In the genomic region with DNA sequence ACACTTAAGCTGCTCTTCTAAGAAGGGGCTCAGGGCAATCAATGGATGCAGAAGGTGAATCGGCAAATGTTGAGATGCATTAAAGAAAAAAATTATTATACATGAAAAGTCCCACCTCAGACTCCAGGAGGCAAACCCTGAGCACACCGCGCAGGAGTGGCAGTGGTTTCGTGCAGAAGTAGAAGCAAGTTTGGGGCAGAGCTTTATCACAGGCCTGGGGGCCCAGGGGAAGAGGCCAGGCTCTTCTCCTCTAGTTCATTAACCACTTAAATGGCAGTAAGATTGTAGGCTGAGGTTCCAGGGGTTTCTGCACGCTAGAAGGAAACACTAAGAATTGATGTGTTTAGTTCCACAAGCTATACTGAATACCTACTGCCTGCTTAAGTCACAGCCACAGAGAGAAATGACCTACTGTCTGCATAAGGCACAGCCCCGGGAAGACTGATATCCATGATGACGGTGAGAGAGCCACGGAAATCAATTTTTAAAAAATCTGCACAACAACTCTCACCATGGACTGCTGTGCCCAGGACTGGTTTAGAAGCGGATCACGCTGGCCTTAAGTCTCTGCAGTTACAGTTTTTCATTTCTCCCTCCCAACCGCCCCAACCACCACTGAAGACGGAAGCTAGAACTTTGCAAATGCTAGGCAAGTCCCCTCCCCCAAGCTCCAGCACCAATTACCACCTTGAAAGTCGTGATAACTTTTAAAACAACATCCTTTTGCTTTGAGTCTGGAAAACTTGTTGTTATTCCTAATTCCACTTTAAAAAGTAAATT, we compare ENCODE assay signal across 19 mouse cellular contexts.
DNase-seq lines count a peak whose midpoint lies in the region; ATAC-seq and TF ChIP-seq lines count a peak whose summit lies in the region.
"Had no signal": no experiment of that assay in that cellular context is flagged by ENCODE, and none has a peak within 500 bp of the region (broad histone marks: within the 10 kb centered on the region; RNA-seq: fewer than 3 reads in every experiment).

No protein-coding gene starts in this region.

- peak overlapping the region; percentile 41 for H3K4me2 ChIP-seq in heart, embryonic 12.5 days
- H3K4me2 ChIP-seq in intestine, postnatal 0 days (replicated peaks; ENCODE audit: low read depth), result no peak overlapping the region
- H3K4me2 ChIP-seq: embryonic facial prominence, embryonic 15.5 days; hindbrain, embryonic 13.5 days; liver, embryonic 12.5 days; lung, embryonic 14.5 days; midbrain, embryonic 13.5 days had no signal

- no peak for DNase-seq in heart, postnatal 25 days (ENCODE audit: low spot score)
- peak; percentile 55 for DNase-seq in CD4-positive helper T cell, adult 2 months (ENCODE audit: low read depth, low spot score)
- DNase-seq in induced T-regulatory cell, adult 2 months (ENCODE audit: low read depth), result peak; percentile 76
- peak; percentile 55 to 57 for DNase-seq in thymus, postnatal 10 days (ENCODE audit: low spot score in 2 of 2)
- DNase-seq in embryonic facial prominence, embryonic 10.5 days (ENCODE audit: low spot score), result no peak
- DNase-seq: cerebellum, adult 9-11 months; gastrocnemius, postnatal 14 days; layer of hippocampus, postnatal 36 days; lung, embryonic 14.5 days; right cerebral cortex, postnatal 4 days had no signal

- no peak for TF ChIP-seq CTCF in intestine, postnatal 0 days (IDR thresholded peaks at IDR 0.05; ENCODE audit: low read depth)

- peaks cover 27% of the 10 kb centered on the region for H3K4me1 ChIP-seq in heart, embryonic 12.5 days (replicated peaks)
- no peaks in the 10 kb centered on the region for H3K4me1 ChIP-seq in intestine, postnatal 0 days (replicated peaks; ENCODE audit: control insufficient read depth, insufficient read depth, low read length)
- H3K4me1 ChIP-seq in embryonic facial prominence, embryonic 10.5 days, result 0 out of 2 replicates have a peak, but pooled peaks cover 16% of the 10 kb centered on the region
- H3K4me1 ChIP-seq: embryonic facial prominence, embryonic 15.5 days; hindbrain, embryonic 13.5 days; liver, embryonic 12.5 days; midbrain, embryonic 13.5 days had no signal

- WGBS in heart, embryonic 12.5 days, result 40% methylated on average over 13 of the region's 13 CpGs
- 58% methylated on average over 13 of the region's 13 CpGs for WGBS in intestine, postnatal 0 days
- WGBS in embryonic facial prominence, embryonic 10.5 days, result 56% methylated on average over 13 of the region's 13 CpGs

- no peaks in the 10 kb centered on the region for H3K27me3 ChIP-seq in heart, embryonic 12.5 days (replicated peaks)
- no peaks in the 10 kb centered on the region for H3K27me3 ChIP-seq in intestine, postnatal 0 days (replicated peaks; ENCODE audit: control insufficient read depth, insufficient read depth, low read length)
- H3K27me3 ChIP-seq in embryonic facial prominence, embryonic 10.5 days (replicated peaks; ENCODE audit: low read depth, poor library complexity, severe bottlenecking), result peaks cover 6% of the 10 kb centered on the region; the same call in 1 of the 2 replicates
- H3K27me3 ChIP-seq: embryonic facial prominence, embryonic 15.5 days; hindbrain, embryonic 13.5 days; liver, embryonic 12.5 days; midbrain, embryonic 13.5 days; Patski had no signal

- no peak overlapping the region for H3K27ac ChIP-seq in heart, embryonic 12.5 days (ENCODE audit: poor library complexity, severe bottlenecking)
- no peak overlapping the region for H3K27ac ChIP-seq in intestine, postnatal 0 days (ENCODE audit: low read depth, low read length)
- H3K27ac ChIP-seq in embryonic facial prominence, embryonic 10.5 days (replicated peaks), result no peak overlapping the region
- H3K27ac ChIP-seq: embryonic facial prominence, embryonic 15.5 days; forebrain, embryonic 10.5 days; hindbrain, embryonic 13.5 days; liver, embryonic 12.5 days; midbrain, embryonic 13.5 days had no signal

- no peaks in the 10 kb centered on the region for H3K36me3 ChIP-seq in heart, embryonic 12.5 days
- H3K36me3 ChIP-seq in intestine, postnatal 0 days (ENCODE audit: control insufficient read depth, insufficient read depth), result no peaks in the 10 kb centered on the region
- H3K36me3 ChIP-seq in embryonic facial prominence, embryonic 10.5 days (replicated peaks), result no peaks in the 10 kb centered on the region
- H3K36me3 ChIP-seq: embryonic facial prominence, embryonic 15.5 days; forebrain, embryonic 10.5 days; hindbrain, embryonic 13.5 days; liver, embryonic 12.5 days; midbrain, embryonic 13.5 days had no signal

- no peaks in the 10 kb centered on the region for H3K9me3 ChIP-seq in heart, embryonic 12.5 days (replicated peaks)
- no peaks in the 10 kb centered on the region for H3K9me3 ChIP-seq in intestine, postnatal 0 days (ENCODE audit: control insufficient read depth)
- no peaks in the 10 kb centered on the region for H3K9me3 ChIP-seq in embryonic facial prominence, embryonic 10.5 days
- H3K9me3 ChIP-seq: embryonic facial prominence, embryonic 15.5 days; forebrain, embryonic 10.5 days; hindbrain, embryonic 13.5 days; liver, embryonic 12.5 days; midbrain, embryonic 13.5 days had no signal

- ATAC-seq in heart, embryonic 12.5 days (ENCODE audit: insufficient number of reproducible peaks, low FRiP score), result no peak
- no peak for ATAC-seq in intestine, postnatal 0 days
- ATAC-seq: intestine, embryonic 16.5 days; liver, embryonic 12.5 days; midbrain, embryonic 13.5 days; Patski had no signal

- intact Hi-C loops in heart, postnatal 25 days (cut with DNase I), result no loop called here

- no peak overlapping the region for H3K9ac ChIP-seq in heart, embryonic 12.5 days
- H3K9ac ChIP-seq in intestine, postnatal 0 days (ENCODE audit: low read depth, low read length), result no peak overlapping the region
- H3K9ac ChIP-seq: embryonic facial prominence, embryonic 15.5 days; hindbrain, embryonic 13.5 days; liver, embryonic 12.5 days; lung, embryonic 14.5 days; midbrain, embryonic 13.5 days had no signal

- no peak overlapping the region for H3K4me3 ChIP-seq in heart, embryonic 12.5 days
- no peak overlapping the region for H3K4me3 ChIP-seq in intestine, postnatal 0 days (ENCODE audit: low read depth, low read length)
- no peak overlapping the region for H3K4me3 ChIP-seq in embryonic facial prominence, embryonic 10.5 days
- H3K4me3 ChIP-seq: embryonic facial prominence, embryonic 15.5 days; forebrain, embryonic 10.5 days; hindbrain, embryonic 13.5 days; liver, embryonic 12.5 days; midbrain, embryonic 13.5 days had no signal

Comparison
In these comparisons a context has a peak if more than half of its experiments do, and no peak if none do; other contexts are left out.
1. DNase-seq: peak in CD4-positive helper T cell, adult 2 months (single experiment), induced T-regulatory cell, adult 2 months (single experiment) and thymus, postnatal 10 days (2 of 2); none in heart, postnatal 25 days (single experiment) and embryonic facial prominence, embryonic 10.5 days (single experiment).